Mouse (Mus musculus) forebrain, embryonic 12.5 days (tissue): ENCODE data around the gene Gm34653. TPM values are rescaled to one million over a fixed set of nuclear protein-coding genes. Genes with fewer than 3 reads are reported as not detected.

Experiments
- ATAC-seq: fragments of 200-750 bp; cut with Nextera tagmentation; 2 replicates; pipeline ENCODE4 v1.8.0; 2017; ENCODE audit warnings: moderate TSS enrichment; ENCODE audit not compliant: low FRiP score
- H3K27ac ChIP-seq: fragments of 300-500 bp; sonication (generic); 2 replicates; pipeline ENCODE4 v1.5.1; 2016; ENCODE audit warnings: mild to moderate bottlenecking
- H3K27me3 ChIP-seq: fragments of 300-500 bp; sonication (generic); 2 replicates; pipeline ENCODE4 v1.6.1; 2016; ENCODE audit warnings: mild to moderate bottlenecking
- H3K36me3 ChIP-seq: fragments of 300-500 bp; sonication (generic); replicated peaks from 2 replicates; pipeline ENCODE4 v1.6.1; 2016; ENCODE audit warnings: mild to moderate bottlenecking
- H3K4me1 ChIP-seq: fragments of 300-500 bp; sonication (generic); 2 replicates; pipeline ENCODE4 v1.6.1; 2016
- H3K4me2 ChIP-seq: fragments of 300-500 bp; sonication (generic); 2 replicates; pipeline ENCODE4 v1.6.1; 2016; ENCODE audit warnings: mild to moderate bottlenecking, moderate library complexity
- H3K4me3 ChIP-seq: fragments of 300-500 bp; sonication (generic); replicated peaks from 2 replicates; pipeline ENCODE4 v1.5.1; 2016; ENCODE audit warnings: mild to moderate bottlenecking
- H3K9ac ChIP-seq: fragments of 300-500 bp; sonication (generic); 2 replicates; pipeline ENCODE4 v1.6.1; 2016; ENCODE audit warnings: mild to moderate bottlenecking
- H3K9me3 ChIP-seq: fragments of 300-500 bp; sonication (generic); 2 replicates; pipeline ENCODE4 v1.6.1; 2016
- WGBS: fragments of 180-500 bp; shearing (Covaris S2); methylation state at CpG from one replicate; pipeline ENCODE4 v1.1.7; 2016; 5-methylcytosine and 5-hydroxymethylcytosine counted together
- polyA plus RNA-seq: library from polyadenylated mRNA; unstranded; fragments of >200 nt; fragmentation: Nextera tagmentation; extraction: Ambion mirVana; gene quantifications from 2 replicates; pipeline ENCODE4 v1.2.1, GENCODE M21; 2016

The Gm34653 gene
- polyA plus RNA-seq, 1 experiment from 2014 or later, result not detected

GRCm38 (mm10) chr2:34869680-34870079, 36.9 kb downstream of the Gm34653 start:
- Histone ChIP-seq H3K4me3 (peak overlapping the region; percentile 85), H3K27me3 (peaks cover 19% of the 10 kb centered on the region), H3K4me2 (peak overlapping the region; percentile 70), H3K9me3 (no peaks in the 10 kb centered on the region), H3K36me3 (peaks cover 17% of the 10 kb centered on the region), H3K9ac (peak overlapping the region; percentile 50), H3K4me1 (peaks cover 36% of the 10 kb centered on the region), H3K27ac (no peak overlapping the region)
- ATAC-seq, result no peak
- WGBS, result 57% methylated on average over 5 of the region's 5 CpGs

- Histone ChIP-seq H3K4me2 (peak overlapping the region; percentile 70), H3K9me3 (no peaks in the 10 kb centered on the region), H3K27ac (peak overlapping the region; percentile 93), H3K4me1 (peaks cover 38% of the 10 kb centered on the region), H3K9ac (peak overlapping the region; percentile 91), H3K4me3 (peak overlapping the region; percentile 85), H3K36me3 (peaks cover 6% of the 10 kb centered on the region), H3K27me3 (peaks cover 25% of the 10 kb centered on the region)
- under 1% methylated on average over 67 of the region's 67 CpGs for WGBS
- ATAC-seq, result peak; percentile 99
Observed at GRCm38 (mm10) chr2:34870520-34871474, 38.0 kb downstream of the Gm34653 start.

- Histone ChIP-seq H3K4me3 (0 out of 2 replicates have a peak within 1 kb of the TSS, but pooled peaks have one; percentile 0), H3K27ac (no peak within 1 kb of the TSS), H3K9me3 (no peaks in the 10 kb centered on the region), H3K36me3 (no peaks in the 10 kb centered on the region), H3K4me2 (peak within 1 kb of the TSS; percentile 13), H3K4me1 (peaks cover 21% of the 10 kb centered on the region), H3K27me3 (peaks cover 49% of the 10 kb centered on the region), H3K9ac (peak within 1 kb of the TSS; percentile 4; the same call in 1 of the 2 replicates)
- ATAC-seq, result no peak
- 4% methylated on average over 14 of the region's 14 CpGs for WGBS
Observed at GRCm38 (mm10) chr2:34874271-34874670, 41.5 kb downstream of the Gm34653 start, which contains the start of gene Cutal. Gene Cutal (plus strand): TSS chr2:34874396.

GRCm38 (mm10) chr2:34874816-34875345, 42.1 kb downstream of the Gm34653 start, which contains the start of gene Psmd5:
Gene Psmd5 (minus strand): TSS chr2:34874968.
- Histone ChIP-seq H3K9me3 (no peaks in the 10 kb centered on the region), H3K4me2 (peak within 1 kb of the TSS; percentile 13), H3K4me3 (0 out of 2 replicates have a peak within 1 kb of the TSS, but pooled peaks have one; percentile 0), H3K27me3 (peaks cover 49% of the 10 kb centered on the region), H3K36me3 (no peaks in the 10 kb centered on the region), H3K27ac (no peak within 1 kb of the TSS), H3K9ac (peak within 1 kb of the TSS; percentile 4; the same call in 1 of the 2 replicates), H3K4me1 (peaks cover 14% of the 10 kb centered on the region)
- 14% methylated on average over 8 of the region's 8 CpGs for WGBS
- ATAC-seq, result no peak

- H3K4me2 ChIP-seq, result no peak overlapping the region
- no peaks in the 10 kb centered on the region for H3K36me3 ChIP-seq
- H3K9ac ChIP-seq, result no peak overlapping the region
- H3K27me3 ChIP-seq, result peaks cover 37% of the 10 kb centered on the region
- no peak overlapping the region for H3K4me3 ChIP-seq
- H3K27ac ChIP-seq, result no peak overlapping the region
- 85% methylated on average over 10 of the region's 10 CpGs for WGBS
- no peaks in the 10 kb centered on the region for H3K4me1 ChIP-seq
- no peak for ATAC-seq
- H3K9me3 ChIP-seq, result no peaks in the 10 kb centered on the region
Observed at GRCm38 (mm10) chr2:34880054-34880453, 47.2 kb downstream of the Gm34653 start.

- Histone ChIP-seq H3K9ac (no peak overlapping the region), H3K4me3 (no peak overlapping the region)
- 98% methylated on average over 2 of the region's 2 CpGs for WGBS
Observed at GRCm38 (mm10) chr2:34882757-34883156, 50.0 kb downstream of the Gm34653 start.

GRCm38 (mm10) chr2:34883190-34883589, 50.4 kb downstream of the Gm34653 start:
- no peaks in the 10 kb centered on the region for H3K9me3 ChIP-seq
- WGBS, result 80% methylated on average over 5 of the region's 5 CpGs
- no peaks in the 10 kb centered on the region for H3K36me3 ChIP-seq
- no peak overlapping the region for H3K4me2 ChIP-seq
- no peak overlapping the region for H3K4me3 ChIP-seq
- no peak overlapping the region for H3K9ac ChIP-seq
- H3K4me1 ChIP-seq, result no peaks in the 10 kb centered on the region
- ATAC-seq, result no peak
- H3K27ac ChIP-seq, result no peak overlapping the region
- H3K27me3 ChIP-seq, result peaks cover 16% of the 10 kb centered on the region; the same call in 1 of the 2 replicates

More at GRCm38 (mm10) chr2:34882757-34883156, 50.0 kb downstream of the Gm34653 start:
- Histone ChIP-seq H3K36me3 (no peaks in the 10 kb centered on the region), H3K9me3 (no peaks in the 10 kb centered on the region), H3K4me1 (no peaks in the 10 kb centered on the region), H3K27me3 (peaks cover 21% of the 10 kb centered on the region), H3K27ac (no peak overlapping the region), H3K4me2 (no peak overlapping the region)
- ATAC-seq, result no peak

GRCm38 (mm10) chr2:34884186-34884585, 51.4 kb downstream of the Gm34653 start:
- Histone ChIP-seq H3K4me3 (no peak overlapping the region), H3K27me3 (peaks cover 11% of the 10 kb centered on the region; the same call in 1 of the 2 replicates), H3K36me3 (no peaks in the 10 kb centered on the region), H3K4me2 (no peak overlapping the region), H3K9me3 (no peaks in the 10 kb centered on the region), H3K4me1 (no peaks in the 10 kb centered on the region), H3K27ac (no peak overlapping the region), H3K9ac (no peak overlapping the region)
- no peak for ATAC-seq
- WGBS, result 87% methylated on average over 2 of the region's 2 CpGs

Other genes with a start within 250 kb of the Gm34653 start
- 123 and 134 TPM in 2 replicates for gene Gapvd1, start 77.8 kb upstream of the Gm34653 start, polyA plus RNA-seq
- gene Hspa5, start 61.0 kb upstream of the Gm34653 start, polyA plus RNA-seq, result 571 and 599 TPM in 2 replicates
- 23.3 and 23.4 TPM in 2 replicates for gene Rabepk, start 33.1 kb upstream of the Gm34653 start, polyA plus RNA-seq
- gene Fbxw2, start 6.7 kb upstream of the Gm34653 start, polyA plus RNA-seq, result 83.9 and 90.2 TPM in 2 replicates
- not detected in 2 replicates for gene Cutal, start 41.4 kb downstream of the Gm34653 start, polyA plus RNA-seq
- gene Psmd5, start 42.0 kb downstream of the Gm34653 start, polyA plus RNA-seq, result 97.9 and 110 TPM in 2 replicates
- gene Phf19, start 81.0 kb downstream of the Gm34653 start, polyA plus RNA-seq, result 3.9 and 6.1 TPM in 2 replicates
- 0.37 and 0.45 TPM in 2 replicates for gene Traf1, start 128.8 kb downstream of the Gm34653 start, polyA plus RNA-seq
- 0.45 and 1.2 TPM in 2 replicates for gene Hc, start 228.4 kb downstream of the Gm34653 start, polyA plus RNA-seq